Mouse (Mus musculus) NIH3T3 (cell line): ENCODE results near the gene Olfr49.
"Not testable (repeated sequence)": the region's sequence is repeated elsewhere in the genome, so short reads cannot be mapped to it uniquely, and the experiment has no call there.

ENCODE experiments used
- DNase-seq: peaks from one replicate; pipeline ENCODE4 v3.0.0-alpha.2; 2012; ENCODE audit warnings: low read depth

Gene Olfr49

DNA sequence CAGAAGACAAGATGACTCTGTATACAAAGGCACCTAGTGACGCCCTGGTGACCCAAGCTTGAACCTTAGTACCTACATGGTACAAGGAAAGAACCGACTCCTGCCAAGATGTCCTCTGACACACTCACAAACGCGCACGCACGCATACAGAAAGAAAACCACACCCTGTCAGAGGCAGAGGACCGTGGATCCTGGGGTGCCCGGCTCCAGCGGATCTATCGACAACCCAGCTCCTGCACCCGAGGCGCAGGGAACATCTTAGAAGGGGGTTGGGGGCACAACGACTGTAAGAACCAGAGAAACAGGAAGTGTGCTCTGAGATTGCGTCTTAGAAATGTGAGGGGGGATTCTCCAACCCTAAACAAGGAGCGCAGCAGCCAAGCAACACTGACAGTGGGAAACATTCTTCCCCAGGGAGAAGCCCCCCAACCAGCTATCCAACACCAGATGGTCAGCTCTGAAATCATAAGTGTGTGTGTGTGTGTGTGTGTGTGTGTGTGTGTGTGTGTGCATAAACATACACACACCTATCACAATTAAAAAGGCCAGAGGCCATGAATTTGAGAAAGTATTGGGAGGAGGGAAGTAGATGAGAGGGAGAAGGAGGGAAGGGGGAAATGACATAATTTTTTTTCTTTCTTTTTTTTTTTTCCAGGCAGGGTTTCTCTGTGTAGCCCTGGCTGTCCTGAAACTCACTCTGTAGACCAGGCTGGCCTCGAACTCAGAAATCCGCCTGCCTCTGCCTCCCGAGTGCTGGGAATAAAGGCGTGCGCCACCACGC lies 53.4 kb downstream of the Olfr49 start:
- DNase-seq = no peak

DNA sequence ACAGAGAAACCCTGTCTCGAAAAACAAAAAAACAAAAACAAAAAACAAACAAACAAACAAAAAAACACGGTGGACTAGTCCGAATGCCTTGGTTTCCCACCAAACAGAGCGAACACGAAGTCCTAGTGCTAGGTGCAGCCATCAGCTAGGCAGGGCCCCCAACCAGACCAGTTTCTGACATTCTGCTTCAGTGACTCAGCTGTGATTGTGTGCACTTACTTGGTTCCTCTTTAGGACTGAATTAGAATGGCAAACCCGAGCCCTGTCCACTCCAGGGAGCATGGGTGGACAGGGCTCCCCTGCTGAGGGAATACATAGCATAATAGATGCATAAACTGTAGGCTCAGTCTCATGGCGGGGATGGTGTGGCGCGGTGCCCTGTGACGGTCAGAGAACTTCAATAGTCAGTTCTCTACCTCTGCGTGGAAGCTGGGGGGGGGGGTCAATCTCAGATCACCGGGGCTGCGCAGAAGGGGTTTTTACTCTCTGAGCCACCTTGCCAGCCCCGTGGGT lies 54.0 kb downstream of the Olfr49 start:
- no peak for DNase-seq

DNA sequence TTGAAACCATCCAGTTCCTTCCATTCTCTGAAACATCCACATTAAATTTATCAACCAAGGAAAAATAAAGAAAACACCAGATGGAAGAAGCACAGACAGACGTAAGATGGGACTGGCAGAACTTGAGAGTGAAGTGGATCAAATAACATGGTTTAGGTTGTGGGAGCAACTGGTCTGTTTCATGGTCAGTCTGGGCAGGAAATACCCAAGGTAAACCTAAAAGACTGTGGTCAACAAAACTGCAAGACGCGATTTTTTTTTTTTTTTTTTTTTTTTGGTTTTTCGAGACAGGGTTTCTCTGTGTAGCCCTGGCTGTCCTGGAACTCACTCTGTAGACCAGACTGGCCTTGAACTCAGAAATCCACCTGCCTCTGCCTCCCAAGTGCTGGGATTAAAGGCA lies 54.9 kb downstream of the Olfr49 start:
- not testable (repeated sequence) for DNase-seq

- no peak for DNase-seq
Measured at GRCm38 (mm10) chr14:54228933-54229713, 55.6 kb downstream of the Olfr49 start.

DNA sequence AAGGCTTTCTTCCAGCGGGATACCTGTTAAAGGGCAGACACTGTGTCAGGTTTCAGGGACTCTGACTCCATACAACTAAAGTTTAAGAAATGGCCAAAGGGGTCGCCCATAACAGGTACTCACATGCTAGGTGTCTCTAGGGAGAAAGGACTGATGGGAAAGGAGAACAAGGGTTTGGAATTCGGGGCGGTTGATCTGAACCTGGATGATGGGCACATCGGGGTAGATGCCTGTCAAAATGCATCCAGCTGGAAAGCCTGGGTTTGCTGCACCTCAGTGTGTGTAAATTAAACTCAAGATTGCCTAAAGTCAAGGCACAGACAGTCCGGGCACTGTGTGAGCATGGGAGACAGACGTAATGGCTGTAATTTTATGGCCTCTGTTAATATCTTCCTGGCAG lies 56.2 kb downstream of the Olfr49 start:
- DNase-seq = no peak
